Mouse (Mus musculus): ENCODE measurements at regions not wholly inside any gene's neighbourhood (a gene's known extent, or its start where the extent isn't known, plus 50 kb on each side); places are given as distances from the start of the nearest gene placed in this dataset.

- TF ChIP-seq CTCF (IDR thresholded peaks at IDR 0.05; ENCODE audit: low read depth, low read length) (no peak), POLR2A (IDR thresholded peaks at IDR 0.05; ENCODE audit: extremely low read depth, insufficient read depth, low read length) (no peak)
Measured at GRCm38 (mm10) chr17:7604813-7605504, 219.7 kb upstream of the Unc93a2 start.
